Mouse (Mus musculus): ENCODE data around the gene Med22. TPM values are rescaled to one million over a fixed set of nuclear protein-coding genes. Genes with fewer than 3 reads are reported as not detected.

The Med22 gene
- total RNA-seq, 2 experiments from 2014 or later, result 24.4 to 26.5 TPM

DNA sequence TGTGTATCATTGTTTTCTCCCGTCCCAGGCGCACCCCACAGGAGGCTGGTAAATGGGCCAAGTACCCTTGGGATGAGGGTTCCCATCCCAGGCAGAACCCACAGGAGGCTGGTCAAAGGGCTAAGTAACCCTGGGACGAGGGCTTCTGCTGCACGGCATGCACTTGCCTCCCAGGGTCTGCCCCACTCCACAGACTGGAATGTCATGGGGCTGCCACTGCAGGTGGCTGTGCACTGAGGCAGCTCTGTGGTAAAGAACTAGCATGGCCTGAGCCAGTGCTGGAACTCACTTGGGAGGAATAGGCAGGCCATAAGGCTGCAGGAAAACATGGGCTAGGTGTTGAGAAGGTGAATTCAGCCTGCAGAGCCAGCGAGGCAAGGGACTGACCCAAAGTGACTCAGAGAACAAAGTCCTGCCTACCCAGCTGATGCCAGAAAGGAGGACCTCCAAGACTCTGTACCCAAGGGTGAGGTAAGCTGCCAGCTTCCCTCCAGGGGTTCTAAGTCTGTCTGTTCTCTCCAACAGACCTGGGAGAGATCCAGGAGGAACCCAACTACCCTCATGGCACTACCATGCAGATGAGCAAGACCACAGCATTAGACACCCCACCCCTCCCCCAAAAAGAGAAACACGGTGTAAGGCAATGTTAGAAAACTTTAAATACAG lies 9.8 kb upstream of the Med22 start:
- intact Hi-C loops (cut with DNase I), result no loop called here
- DNase-seq, result no peak

- DNase-seq, result no peak
- intact Hi-C loops (cut with DNase I), result no loop called here
Measured at GRCm38 (mm10) chr2:26919684-26920083, 9.2 kb upstream of the Med22 start.

DNA sequence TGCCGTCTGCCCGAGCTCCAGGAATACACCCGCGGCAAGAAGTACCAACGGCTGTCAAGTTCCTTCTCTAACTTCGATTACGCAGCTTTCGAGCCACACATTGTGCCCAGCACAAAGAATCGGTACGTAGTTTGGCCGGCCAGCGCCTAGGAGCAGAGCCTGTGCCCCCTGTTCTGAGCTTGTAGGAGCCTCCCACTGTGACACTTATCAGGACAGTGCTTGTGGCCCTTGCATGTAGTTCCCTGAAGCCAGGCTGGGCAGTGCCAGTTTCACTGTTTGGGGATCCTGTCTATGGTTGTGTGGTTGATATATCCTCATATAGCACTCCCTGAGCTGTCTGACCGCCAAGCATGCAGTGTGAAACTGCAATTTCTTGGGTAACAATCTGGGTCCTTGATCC lies 6.3 kb upstream of the Med22 start:
- no peak for DNase-seq
- intact Hi-C loops (cut with DNase I), result loop anchor here (2.0 kb wide), 1 partner anchor 16 kb away; the partner anchor contains the start of gene Surf4

DNA sequence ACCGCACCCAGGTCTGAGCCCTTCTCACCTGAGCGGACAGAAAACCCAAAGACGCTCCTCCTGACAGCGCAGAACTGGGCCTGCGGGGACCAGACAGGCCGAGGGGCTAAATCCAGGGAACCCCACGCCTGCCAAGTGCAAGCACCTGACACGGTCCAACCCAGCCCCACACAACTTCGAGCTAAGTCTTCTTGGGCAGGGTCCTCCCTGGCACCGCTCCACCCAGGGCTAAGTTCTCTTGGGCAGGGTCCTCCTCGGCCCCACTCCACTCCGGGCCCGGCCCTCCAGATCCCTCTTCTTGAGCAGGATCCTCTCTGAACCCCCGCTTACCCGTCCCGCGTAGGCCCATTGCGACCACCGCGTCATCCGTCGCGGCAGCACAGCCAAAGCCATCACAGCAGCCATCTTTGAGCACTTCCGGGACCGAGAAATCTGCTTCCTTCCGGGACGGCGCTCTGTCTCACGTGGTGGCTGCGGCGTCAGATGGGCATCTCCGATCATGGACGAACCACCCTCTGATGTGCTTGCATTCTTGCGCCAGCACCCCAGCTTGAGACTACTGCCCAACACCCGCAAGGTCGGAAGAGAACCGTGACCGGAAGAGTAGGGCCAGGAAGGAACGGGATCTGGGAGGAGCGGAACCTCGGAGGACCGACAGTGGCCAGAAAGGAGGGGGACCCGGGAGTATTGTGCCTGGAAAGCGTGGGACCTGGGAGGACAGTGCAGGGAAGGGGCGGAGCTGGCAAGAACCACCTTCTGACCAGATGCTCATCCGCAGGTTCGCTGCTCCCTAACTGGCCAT lies 5.7 kb upstream of the Med22 start, which contains the start of the genes Surf2 and Surf1:
TSS of gene Surf2 (plus strand) at position 441 of the 802 bp plus-strand sequence.
TSS of gene Surf1 (minus strand) at position 604 of the 802 bp plus-strand sequence.
- intact Hi-C loops (cut with DNase I), result loop anchor here (2.0 kb wide), 1 partner anchor 17 kb away; the partner anchor contains the start of gene Surf4
- peak; percentile 69 to 81 for DNase-seq

- no peak for DNase-seq
- intact Hi-C loops (cut with DNase I), result no loop called here
Measured at GRCm38 (mm10) chr2:26914148-26914941, 3.9 kb upstream of the Med22 start.

GRCm38 (mm10) chr2:26913416-26914147 lies 3.1 kb upstream of the Med22 start:
- no peak for DNase-seq
- intact Hi-C loops (cut with DNase I), result no loop called here

- intact Hi-C loops (cut with DNase I), result no loop called here
- DNase-seq, result no peak
Measured at GRCm38 (mm10) chr2:26912253-26912770, 1.8 kb upstream of the Med22 start.

GRCm38 (mm10) chr2:26910994-26911765 lies 703 bp upstream of the Med22 start:
- intact Hi-C loops (cut with DNase I), result loop anchor here (1.0 to 2.0 kb wide), 2 partner anchors 22 to 54 kb away; partner anchors contain the start of genes Rexo4 and Surf4
- peak; percentile 63 to 75 for DNase-seq

DNA sequence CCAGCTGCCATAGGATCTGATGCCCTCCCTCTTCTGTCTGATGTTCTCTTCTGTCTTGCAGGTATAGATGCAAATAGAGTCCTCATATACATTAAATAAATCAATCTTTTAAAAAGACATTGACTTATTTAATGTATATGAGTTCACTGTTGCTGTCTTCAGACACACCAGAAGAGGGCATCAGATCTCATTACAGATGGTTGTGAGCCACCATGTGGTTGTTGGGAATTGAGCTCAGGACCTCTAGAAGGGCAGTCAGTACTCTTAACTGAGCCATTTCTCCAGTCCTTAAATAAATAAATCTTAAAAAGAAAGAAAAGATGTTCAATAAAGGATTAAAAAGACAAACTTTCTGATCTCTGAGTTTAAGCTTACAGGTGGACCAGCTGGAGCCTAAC lies 1.1 kb downstream of the Med22 start:
- intact Hi-C loops (cut with DNase I), result loop anchor here (5.0 to 10.0 kb wide), 2 partner anchors 118 to 465 kb away; partner anchors contain the start of genes Sec16a and Slc2a6
- no peak for DNase-seq

DNA sequence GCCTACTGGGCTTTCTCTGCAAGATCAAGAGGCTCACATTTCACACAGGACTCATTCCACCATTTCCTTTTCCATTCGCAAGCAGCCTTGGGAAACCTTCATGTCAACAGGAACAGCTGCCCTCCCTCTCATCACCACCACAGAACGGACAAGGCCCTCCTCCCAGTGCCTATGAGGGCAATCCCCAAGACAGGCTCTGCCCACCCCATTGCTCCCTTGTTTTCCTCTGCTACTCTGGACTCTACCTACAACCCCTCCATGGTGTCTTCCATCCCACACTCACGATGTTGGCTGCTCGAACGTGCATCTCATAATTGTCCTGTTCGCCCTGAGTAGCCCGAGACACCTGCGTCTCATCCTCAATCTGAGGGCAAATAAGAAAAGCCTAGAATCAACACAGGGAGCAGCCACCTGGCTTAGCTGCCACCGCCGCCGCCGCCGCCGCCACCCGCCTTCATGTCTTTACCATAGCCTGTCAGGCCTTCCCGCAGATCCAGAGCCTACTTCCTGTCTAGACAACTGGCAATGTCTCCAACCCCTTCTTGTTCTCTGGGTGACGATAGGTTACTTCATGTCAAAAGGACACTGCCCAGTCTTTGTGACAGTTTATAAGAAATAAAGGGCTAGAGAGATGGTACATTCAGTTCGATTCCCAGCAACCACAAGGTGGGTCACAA lies 1.6 kb downstream of the Med22 start:
- intact Hi-C loops (cut with DNase I), result loop anchor here (5.0 to 10.0 kb wide), 2 partner anchors 118 to 464 kb away; partner anchors contain the start of genes Sec16a and Slc2a6
- no peak for DNase-seq

GRCm38 (mm10) chr2:26907109-26907508 lies 3.4 kb downstream of the Med22 start:
- intact Hi-C loops (cut with DNase I), result loop anchor here (5.0 to 10.0 kb wide), 2 partner anchors 120 to 462 kb away; partner anchors contain the start of genes Sec16a and Slc2a6
- peak; percentile 40 to 65 for DNase-seq

DNA sequence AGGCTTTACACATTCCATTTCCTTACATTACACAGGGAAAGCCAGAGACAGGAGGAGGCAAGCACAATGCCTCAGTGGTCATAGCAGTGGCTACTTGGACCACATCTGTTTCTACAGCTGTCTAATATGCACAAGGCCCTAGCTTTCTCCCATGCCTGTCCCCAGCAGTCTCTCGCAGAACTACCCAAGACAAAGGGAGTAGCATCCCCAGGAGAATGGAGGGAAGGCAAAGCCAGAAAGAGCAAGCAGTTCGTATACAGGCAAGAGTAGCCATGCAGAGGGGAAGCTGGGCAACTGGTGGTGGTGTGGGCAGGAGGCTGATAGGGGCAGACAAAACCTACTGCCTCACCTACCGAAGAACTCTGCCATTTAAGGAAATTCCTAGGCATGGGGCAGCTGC lies 4.0 kb downstream of the Med22 start:
- no peak for DNase-seq
- intact Hi-C loops (cut with DNase I), result loop anchor here (5.0 to 10.0 kb wide), 2 partner anchors 121 to 462 kb away; partner anchors contain the start of genes Sec16a and Slc2a6

DNA sequence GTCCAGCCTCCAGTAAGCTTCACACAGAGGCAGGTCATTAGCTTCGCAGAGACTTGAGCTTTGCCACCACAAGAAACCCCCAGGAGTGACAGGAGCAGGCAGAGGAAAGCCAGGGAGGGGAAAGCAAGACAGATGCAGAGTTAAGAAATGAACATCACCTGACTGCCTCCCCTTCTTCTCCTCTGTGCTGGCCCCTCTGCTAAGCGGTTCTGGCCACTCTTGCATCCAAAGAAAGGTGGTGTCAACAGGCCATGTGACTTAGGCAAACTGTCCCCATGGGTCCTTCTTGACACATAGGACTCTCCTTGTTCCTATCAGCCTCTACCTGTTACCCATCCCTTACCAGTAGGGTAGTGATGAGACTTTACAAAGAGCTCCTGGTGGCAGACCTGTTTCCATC lies 4.5 kb downstream of the Med22 start:
- no peak for DNase-seq
- intact Hi-C loops (cut with DNase I), result loop anchor here (5.0 to 10.0 kb wide), 2 partner anchors 121 to 461 kb away; partner anchors contain the start of genes Sec16a and Slc2a6

DNA sequence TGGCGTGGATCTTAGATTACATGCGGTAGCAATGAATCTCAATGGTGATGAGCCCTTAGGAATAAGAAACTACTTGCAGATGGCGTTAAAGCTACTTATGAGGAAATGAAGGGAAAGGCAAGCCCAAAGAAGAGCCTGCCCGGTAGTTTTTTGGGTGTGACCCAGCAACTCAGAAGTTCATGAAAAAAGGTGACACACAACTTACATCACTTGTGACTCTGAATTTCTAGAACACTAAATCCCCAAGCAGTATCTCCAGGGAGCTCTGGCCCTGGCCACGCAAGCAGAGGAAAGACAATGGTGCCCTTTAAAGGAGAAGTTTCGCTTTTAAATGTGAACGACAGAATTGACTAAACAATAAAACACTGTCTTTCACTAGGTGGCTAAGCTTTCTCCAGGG lies 7.2 kb downstream of the Med22 start:
- intact Hi-C loops (cut with DNase I), result loop anchor here (10.0 kb wide), 1 partner anchor 459 kb away; the partner anchor contains the start of gene Sec16a
- no peak for DNase-seq

DNA sequence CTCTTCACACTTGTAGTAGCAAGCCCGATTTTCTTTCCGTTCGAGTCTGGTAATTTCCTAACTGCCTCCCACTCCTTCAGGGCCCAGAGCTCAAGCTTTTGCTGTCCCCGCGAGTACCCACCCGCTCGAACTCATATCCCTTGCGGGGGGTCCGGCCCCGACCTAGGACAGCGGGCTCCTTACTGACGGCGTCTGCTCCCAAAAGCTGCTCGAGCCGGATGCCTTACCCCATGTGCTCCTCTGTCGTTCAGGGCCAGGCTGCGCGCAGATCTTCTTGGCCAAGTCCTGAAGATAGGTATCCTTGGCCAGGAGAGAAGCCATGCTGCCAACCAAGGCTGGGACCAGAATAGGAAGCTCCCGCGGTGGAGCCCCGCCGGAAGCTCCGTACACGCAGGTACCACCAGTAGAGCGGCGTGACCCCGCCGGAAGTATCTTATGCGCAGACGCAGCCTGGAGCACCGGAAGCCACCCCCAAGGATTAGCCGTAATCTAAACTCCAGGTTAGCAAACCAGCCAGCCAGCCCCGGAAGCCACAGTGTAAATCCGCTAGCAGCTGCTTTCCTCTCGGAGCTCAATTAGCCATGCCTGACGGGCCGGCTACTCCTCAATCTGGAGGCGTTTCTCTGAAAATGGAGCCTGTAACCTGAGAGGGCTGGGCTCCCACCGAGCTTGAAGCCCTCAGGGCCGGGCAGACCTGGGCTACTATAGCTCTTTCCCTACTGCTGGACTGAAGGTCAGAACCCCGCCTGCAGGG lies 7.8 kb downstream of the Med22 start, which contains the start of gene Surf6:
TSS of gene Surf6 (minus strand) at position 413 of the 754 bp plus-strand sequence.
- DNase-seq, result peak; percentile 88 to 92
- intact Hi-C loops (cut with DNase I), result loop anchor here (10.0 kb wide), 1 partner anchor 458 kb away; the partner anchor contains the start of gene Sec16a

GRCm38 (mm10) chr2:26901834-26902400 lies 8.6 kb downstream of the Med22 start:
- intact Hi-C loops (cut with DNase I), result loop anchor here (10.0 kb wide), 1 partner anchor 457 kb away; the partner anchor contains the start of gene Sec16a
- DNase-seq, result no peak
